Mouse (Mus musculus): ENCODE data around the gene 1700012B07Rik.

DNA sequence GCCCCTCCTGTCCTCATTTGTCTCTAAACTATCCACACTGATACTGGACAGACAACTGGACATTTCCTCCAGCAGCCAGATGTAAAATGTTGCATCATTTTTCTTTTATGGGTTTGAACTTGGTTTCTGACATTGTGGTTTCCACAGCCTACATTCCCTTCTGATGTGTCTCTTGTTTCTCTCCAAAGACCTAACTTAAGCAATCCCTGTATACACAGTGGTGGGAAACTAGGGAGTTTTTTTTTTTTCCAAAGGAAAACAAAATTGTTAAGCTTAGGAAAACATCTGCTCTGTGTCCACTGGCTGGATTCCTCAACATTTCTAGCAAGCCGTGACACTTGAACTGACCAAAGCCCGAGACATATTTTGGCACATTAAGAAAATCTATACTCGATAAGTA lies 10.4 kb downstream of the 1700012B07Rik start:
- TF ChIP-seq CTCF (IDR thresholded peaks at IDR 0.05; ENCODE audit: borderline replicate concordance, insufficient read depth, low read depth, low read length) (no peak), POLR2A (IDR thresholded peaks at IDR 0.05; ENCODE audit: borderline replicate concordance, insufficient read depth, low read length) (no peak)

Measured in cerebellum, adult 2 months (tissue).